Mouse (Mus musculus) urinary bladder, adult 18-20 months (tissue): ENCODE measurements around the gene Gm28308.
A peak's percentile ranks its signal among the peaks of the same experiment; 100 is the strongest.

Experiments used
- DNase-seq, 2 experiments: peaks; one replicate each; pipeline ENCODE4 v3.0.0; 2022; ENCODE audit warnings: low spot score in 2 of 2, mixed read lengths in 2 of 2

Gm28308 gene

DNA sequence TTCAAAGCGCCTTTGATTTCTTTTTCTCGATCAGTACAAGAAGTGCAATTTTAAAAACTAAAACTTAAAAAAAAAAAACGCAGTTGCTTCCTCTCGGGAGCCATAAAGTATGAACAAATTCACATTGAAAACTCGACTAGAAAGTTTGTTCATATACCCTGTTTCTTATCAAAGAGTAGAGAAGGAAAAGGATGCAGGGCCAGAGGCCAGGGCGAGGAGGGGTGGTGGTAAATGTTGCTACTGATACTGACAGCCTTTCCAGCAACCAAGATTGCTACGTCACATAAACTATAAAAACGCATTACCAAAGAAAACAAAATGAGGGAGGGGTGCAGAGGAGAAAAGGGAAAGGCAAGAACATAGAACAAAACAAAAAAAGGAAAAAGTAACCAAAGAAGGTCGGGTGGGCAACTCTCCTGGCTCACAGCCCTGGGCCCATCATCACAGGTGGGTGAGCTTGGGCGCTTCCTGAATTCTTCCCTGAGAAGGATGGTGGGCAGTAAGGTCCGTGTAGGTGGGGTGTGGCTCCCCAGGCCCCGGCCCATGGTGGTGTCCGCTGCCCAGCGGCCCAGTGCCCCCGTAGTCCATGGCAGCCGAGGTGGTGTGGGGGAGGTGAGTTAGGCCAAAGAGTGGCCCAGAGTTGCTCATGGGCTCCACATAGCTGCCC, 43.5 kb downstream of the Gm28308 start:
- DNase-seq: no peak

DNA sequence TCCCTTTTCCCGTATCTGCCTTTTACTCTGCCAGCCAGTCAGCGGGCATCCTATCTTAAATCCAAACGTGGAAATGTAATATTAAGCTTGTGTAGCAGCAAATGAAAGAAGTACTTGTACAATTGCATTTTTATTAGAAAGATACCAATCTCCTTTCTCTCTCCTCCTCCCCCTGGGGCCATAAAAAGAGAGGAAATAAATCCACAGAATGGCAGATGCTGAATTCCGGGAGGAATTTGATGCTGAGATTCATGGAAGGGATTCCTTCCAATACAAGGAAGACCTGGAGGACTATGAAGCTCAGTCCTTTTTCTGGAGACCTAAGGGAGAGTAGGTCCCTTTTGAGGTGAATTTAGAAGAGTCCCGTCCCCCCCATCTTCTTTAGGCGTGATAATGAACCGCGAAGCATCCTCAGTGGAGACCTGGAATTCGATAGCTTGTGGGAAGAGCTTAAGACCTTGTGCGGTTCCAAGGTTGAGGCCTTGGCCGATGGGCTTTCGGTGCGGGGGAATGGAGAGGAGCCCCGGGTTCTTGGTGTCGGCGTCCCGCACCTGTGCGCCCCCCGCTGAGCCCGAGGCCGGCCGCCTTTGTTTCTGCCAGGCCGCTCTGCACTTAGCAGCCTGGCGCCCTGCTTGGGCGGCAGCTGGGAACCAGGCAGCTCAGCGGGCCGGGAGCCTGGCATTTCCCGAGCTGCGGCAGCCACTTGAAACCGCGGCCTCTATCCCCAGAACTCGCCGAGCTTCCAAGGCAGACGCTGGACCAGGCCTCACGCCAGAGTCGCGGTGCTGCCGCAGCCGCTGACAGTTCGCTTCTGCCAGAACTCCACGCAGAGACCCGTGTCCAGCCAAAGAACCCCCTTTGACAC, 44.7 kb downstream of the Gm28308 start:
- no peak for DNase-seq

DNA sequence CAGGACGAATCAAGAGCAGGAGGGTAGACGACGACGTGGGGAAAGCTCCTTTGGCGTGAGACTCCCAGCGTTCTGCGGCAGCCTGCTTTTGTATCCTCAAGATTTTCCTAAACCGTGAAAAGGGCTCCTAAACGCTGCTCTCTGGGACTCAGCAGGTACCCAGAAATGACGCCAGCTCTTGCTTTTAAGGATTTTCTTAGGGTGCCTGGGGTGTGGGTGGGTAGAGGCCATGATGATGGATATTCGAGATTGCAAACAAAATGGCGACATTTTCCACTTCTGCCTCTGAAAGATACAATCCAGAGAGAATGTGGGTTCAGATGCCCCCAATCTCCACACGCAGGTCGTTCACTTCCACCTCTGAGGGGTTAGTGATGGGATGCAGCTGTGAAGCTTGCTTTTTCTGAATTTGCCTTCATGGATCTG, 45.4 kb downstream of the Gm28308 start:
- no peak for DNase-seq

DNA sequence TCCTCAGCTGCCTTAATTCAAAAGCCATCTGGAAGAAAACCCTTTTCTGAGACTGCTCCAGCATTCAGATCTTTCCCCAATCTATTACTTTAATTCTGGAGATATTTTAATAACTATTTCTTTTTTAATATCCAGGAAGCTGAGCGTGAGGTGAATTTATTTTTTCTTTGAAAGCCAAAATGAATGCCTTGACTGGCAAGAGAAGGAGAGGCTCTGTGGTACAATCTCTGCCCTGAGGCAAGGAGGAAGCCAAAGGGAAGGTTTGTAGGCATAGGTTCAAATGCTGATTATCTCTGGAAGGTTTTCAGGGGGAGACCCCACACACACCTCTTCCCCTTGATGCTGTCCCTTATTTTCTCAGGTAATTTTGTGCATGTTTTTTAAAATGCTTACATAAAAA, 46.0 kb downstream of the Gm28308 start:
- no peak for DNase-seq

DNA sequence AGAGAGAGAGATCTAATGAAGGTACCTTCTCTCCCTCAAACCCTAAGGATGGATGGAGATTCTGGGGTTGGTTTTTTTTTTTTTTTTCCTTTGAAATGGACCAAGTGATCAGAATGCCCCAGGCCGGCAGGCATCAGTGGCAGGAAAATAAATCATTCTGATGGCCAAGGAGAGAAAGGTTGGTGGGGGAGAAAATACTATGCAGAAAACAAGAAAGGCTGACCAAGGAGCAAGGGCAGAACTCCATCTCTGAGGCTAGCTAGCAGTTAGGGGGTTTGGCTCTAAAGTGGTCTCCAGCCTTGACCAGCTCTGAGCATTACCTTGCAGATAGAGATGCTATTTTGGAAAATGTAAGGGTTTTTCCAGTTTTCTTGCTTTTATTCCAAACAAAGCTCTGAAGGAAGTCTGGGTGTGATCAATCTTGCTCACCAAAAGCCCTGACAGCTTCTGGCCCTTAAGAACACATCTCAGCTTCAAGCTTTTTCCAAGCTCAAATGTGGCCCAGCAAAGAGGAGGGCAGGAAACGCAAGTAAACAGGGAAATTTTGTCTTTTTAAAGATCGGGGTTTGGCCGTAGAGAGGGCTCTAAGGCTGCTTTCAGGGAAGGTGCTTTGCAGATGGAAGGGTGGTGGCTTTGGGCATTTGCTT, 46.6 kb downstream of the Gm28308 start:
- DNase-seq: no peak

DNA sequence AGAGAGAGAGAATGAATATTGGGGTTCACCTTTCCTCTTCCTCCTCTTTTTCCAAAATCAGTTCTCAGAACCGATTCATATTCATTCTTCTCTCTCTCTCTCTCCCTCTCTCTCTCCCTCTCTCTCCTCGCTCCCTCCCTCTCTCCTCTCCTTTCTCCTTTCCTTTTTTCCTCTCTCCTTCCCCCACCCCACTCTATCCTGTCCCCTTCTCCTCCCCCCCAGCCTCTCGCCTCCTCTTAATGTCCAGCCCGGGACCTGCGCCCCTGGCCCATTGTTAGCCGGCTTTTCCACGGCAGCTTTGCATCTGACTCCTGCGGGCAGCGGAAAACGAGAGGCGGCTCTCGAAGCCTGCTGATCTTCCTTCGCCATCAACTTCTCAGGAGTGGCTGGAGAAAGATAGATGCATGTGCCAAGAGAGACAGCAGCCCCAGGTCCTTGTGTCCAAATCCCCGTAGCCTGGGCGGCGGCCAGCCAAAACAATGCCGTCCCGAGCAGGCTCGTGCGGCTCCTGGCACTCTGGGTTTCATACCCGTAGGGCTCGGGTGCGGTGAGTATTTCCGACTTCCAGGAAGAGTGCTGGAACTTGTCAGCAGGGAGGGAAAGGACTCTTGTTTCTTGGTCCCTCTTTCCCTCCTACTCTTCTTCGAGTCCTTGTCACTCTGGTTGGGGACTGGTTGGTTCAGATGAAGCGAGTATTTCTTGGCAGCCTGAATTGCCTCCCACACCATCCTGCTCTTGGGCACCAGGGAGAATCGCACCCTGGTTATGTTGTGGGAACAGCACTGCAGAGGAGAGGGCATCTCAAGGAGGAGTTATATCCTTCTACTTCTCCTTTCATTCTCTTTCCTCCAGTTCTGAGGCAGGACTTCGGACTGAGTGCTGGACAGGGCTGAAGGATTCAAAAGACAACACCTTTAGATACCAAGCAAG, 47.4 kb downstream of the Gm28308 start:
- DNase-seq: no peak

DNA sequence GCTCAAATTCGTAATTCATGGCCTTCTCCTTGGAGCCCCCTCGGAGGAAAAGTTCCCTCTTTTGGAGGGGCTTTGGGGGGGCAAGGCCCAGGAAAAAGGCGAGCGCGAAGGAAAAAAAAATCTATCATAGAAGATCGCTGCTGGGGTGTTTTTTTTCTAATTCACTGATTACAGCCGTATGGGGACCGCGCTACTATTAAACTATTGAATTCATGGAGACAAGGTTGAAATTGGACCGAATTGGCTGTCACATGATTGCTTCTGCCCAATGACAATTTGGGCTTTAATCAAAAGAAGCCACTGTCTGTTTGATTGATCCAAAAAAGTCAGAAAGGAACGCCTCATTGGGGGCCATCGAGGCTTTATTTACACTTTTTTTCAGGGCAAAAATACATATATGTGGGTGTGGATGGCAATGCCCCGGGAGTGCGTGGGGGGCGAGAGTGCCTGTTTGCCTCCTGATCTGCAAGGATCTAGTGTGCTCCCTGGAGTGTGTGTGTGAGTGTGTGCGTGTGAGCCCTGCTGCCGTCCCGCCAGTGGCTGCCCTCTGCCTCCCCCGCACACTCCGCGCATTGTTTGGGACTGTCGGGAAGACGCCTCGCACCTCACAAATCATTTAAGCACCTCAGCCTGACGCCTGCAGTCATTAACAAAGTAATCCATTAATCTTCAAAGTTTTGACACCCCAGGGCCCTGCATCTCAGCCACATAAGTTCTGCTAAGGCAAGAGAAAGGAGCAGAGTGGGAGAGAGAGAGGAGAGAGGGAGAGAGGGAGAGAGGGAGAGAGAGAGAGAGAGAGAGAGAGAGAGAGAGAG, 48.3 kb downstream of the Gm28308 start, which contains the start of gene Hoxa2:
TSS of gene Hoxa2 (minus strand) at position 206 of the 815 bp plus-strand sequence.
- no peak for DNase-seq

DNA sequence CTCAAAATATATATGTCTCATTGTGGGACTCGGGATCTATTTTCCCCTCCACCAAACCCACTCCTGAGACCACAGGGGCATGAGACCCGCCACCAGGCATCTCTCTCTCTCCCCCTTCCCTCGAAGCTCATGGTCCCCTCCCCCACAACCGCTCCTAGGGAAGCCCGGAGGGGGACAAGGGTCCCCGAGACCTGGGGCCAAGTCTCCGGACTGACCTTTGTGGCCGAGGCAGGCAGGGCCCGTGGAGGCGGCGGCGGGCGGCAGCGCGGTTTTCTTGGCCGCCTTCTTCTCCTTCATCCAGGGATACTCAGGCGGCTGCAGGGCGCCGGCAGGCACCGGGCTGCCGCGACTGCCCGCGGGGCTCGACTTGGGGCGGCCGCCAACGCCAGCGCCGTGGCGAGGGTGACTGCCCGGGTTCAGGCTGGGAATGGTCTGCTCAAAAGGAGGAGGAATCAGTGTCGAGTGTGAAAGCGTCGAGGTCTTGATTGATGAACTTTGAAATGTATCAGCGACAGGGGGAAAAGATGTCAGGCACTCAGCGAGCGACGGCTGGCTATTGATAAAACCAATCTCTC, 49.0 kb downstream of the Gm28308 start:
- DNase-seq: no peak

DNA sequence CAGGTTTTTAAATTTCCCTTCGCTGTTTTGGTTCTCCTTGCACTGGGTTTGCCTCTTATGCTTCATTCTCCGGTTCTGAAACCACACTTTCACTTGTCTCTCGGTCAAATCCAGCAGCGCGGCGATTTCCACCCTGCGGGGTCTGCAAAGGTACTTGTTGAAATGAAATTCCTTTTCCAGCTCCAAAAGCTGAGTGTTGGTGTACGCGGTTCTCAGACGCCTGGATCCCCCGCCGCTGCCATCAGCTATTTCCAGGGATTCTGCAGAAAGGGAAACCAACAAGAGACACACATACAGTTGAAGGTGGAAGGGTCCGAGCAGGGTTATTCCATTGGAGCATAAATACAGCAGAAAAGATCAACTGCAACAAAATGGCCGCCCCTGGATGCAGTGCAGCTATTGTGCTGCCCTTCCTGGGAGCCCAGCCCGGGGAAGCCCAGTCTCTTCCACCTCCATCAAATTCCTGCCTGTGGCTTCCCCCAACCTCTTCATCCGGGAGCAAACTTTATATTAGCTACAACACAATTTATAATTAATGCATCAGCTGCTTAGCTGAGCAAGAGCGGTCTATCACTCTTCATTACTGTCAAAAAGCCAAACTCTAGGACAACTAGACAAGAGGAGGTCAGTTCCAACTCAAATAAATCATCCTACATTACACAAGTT, 49.6 kb downstream of the Gm28308 start:
- no peak for DNase-seq

DNA sequence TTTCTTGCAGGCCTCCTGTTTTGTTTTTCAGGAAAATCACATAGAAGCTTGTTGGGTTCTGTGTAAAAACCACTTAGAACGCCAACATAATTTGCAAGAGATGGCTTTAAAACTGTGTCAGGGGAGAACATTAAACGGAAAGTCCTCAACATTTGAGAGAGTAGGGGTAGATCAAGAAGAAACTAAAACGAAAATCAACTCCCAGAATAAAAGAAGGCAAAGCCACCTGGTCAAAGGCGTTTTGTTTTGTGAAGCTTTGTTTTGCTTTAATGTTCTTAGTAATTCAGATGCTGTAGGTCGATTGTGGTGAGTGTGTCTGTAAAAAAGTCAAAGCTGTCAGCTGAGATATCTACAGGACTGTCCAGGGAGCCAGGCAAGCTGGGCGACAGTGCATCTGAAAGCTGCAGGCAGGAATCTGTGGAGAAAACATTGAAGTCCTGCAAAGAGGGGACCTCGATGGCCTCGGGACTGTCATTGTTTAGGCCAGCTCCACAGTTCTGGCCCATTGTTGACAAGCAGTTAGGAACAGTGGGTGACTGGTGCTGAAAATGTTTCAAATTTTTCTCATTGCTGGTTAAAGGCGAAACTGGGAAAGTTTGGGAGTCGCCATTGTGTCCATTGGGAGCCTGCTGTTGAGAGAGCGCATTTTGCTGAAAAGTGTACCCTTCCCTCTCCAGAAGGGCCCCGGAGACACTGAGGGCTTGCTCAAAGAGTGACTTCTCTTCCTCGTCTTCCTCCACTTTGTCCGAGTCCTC, 50.4 kb downstream of the Gm28308 start:
- DNase-seq: no peak

DNA sequence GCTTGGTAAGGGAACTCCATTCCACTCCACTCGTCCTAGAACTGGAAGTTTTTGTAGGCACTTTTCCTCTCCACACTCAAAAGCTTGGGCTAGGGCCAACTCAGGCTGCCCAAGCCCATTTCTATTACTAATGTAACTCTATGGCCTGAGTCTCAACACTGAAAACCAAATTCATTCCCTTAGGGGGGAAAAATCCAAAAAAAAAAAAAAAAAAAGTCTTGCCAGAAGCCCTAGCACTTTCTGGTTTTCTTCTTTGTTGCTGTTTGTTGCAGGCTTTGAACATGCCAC, 51.1 kb downstream of the Gm28308 start:
- no peak for DNase-seq

DNA sequence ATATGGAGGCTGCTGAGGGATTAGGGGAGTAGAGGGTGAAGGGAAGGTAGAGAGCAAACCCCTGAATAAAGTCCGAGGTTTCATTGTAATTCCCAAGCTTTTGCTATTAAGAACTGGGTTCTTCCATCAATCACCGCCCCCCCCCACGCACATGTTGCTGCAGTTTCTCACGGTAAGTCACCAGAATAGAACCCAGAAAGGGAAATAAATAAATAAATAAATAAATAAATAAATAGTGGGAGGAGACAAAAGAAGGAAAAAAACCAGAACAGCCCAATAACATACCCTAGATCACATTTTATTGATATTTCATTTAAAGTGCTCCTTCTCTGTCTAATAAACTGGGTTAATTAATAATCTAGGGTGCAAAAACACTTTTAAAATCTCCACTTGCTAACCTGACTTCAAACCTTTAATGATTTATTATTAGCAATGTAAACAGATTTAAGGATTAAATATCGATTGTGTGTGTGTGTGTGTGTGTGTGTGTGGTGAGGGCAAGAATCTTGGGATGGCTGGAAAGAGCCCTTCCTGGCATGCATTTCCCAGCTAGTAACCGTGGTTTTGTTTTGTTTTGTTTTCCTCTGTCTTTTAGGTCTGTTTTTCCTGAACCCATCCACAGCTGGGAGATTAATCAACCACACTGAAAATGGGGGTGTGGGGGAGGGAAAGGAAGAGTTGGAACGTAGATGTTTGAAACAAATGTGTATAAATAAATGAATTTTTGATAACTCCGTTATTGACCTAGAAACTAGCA, 51.6 kb downstream of the Gm28308 start:
- no peak for DNase-seq

DNA sequence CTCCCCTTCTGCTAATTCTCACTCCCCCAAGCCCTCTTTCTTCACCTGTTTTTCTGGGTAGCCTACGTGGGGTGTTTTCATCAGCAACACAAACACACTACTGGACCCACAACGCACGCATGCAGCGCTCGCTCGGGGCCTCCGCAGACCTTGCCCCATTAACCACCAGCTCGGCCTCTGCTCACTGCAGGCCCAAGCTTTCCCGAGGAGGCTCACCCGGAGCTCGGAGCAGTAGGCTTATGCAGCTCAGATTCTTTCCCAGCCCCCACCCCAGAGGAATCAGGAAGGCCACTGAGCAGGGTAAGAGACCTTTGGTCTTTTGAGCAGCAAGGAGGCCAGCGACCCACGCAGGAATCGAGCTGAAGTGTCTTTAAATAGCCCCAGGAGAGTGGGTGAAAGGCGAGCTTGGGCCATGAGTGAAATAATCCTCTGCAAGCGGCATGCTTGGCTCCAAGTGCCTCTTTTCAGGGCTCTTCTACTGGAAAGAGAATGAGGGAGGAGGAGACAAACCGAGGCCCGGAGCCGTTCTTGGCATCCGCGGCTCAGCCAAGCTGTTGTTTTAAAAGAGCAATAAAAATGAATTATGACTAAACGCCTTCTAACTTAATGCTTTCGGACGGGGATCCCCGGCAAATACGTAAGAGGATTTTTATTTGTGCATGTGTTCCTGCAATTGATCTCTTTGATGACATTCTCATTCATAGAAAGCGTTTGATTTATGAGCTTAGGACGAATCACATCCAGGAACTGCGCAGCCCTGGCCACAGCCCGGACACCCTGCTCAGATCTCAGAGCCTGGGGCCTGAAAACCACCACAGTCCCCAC, 52.4 kb downstream of the Gm28308 start:
- DNase-seq: peak in 1 of 2 experiments; percentile 63

DNA sequence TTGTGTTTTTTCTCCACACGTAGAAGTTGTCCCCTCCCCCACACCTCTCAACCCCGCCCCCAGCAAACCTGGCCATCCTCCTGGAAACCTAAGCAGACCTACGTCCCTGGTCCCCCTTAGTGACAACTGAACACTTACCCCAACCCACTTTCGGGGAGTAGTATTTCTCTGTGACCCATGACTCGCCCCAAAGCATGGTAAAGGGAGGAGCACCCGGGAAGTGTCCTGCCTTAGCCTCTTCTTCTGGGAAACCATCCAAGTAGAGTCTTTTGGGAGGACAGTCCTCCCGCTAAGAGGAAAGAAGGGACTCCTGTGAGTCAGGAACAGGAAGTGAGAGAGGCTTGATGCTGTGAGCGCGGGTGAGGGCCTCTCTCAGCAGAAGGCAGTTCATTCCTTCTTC, 53.2 kb downstream of the Gm28308 start:
- DNase-seq: no peak

DNA sequence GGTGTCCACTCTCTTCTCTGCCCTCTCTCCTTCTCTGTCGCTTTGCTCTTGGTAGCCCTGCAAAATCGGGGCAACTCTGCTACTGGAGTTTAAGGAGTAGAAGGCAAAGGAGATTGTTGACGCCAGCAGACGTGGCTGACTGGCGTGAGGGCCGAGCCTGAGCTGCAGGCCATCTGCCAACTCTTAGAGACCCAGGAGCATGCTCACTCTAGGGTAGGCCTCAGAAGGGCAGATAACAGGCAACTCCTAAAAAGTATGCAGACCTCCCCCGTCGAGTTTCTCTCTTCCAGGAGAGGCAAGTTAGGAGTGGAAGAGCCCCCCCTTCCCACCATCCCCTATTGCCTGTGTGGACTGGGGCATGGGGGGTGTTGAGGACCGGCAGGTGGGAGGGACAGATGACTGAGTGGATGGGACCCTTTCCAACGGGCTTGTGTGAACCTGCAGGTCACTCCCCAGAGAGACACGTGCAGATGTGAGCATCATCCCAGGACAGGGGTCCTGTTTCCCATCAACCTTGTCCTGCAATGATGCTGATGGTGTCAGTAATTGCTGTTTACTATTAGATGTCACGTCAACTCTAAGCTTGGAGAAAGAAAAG, 53.9 kb downstream of the Gm28308 start:
- no peak for DNase-seq

DNA sequence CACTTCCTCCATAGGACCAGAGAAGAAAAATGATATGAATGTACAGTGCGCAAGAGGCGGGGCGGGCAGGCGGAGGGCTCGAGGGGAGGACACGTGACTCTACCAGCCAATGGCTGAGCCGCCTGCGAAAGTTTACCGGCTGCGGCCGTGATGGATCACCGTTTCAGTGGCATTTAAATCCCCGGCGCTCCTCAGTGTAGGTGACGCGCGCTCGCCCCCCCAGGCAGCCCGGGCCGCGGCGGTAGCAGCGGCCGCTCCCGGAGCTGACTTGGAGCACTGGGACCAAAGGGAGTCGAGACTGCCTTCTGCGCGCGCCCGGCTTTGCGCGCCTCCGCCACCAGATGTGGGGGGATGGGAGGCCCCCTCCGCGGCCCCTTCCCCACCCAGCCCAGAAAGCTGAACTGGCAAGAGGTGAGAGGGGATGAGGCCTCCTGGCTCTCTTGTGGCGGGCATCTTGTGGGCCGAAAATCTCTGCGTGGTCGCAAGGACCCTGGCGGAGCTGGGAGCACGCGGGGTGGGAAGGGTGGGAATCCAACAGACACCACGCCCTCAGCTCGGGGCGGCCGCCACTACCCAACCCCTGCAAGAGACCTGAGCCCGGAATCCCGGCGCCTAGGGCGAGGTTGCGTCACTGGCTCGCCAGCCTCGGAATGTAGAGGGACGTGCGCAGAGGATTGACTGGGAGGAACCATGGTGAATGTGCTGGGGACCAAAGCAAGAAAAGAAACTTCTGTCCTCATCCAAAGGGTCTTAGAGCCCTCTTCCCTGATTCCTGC, 54.7 kb downstream of the Gm28308 start, which contains the start of gene Hoxa1:
TSS of gene Hoxa1 (minus strand) at position 42 of the 776 bp plus-strand sequence.
- DNase-seq: peak; percentile 64 to 74
